Mouse (Mus musculus): ENCODE data around the gene Rbms1. TPM values are rescaled to one million over a fixed set of nuclear protein-coding genes. Genes with fewer than 3 reads are reported as not detected.

Gene Rbms1
- polyA plus RNA-seq, 1 experiment = 82.5 TPM

DNA sequence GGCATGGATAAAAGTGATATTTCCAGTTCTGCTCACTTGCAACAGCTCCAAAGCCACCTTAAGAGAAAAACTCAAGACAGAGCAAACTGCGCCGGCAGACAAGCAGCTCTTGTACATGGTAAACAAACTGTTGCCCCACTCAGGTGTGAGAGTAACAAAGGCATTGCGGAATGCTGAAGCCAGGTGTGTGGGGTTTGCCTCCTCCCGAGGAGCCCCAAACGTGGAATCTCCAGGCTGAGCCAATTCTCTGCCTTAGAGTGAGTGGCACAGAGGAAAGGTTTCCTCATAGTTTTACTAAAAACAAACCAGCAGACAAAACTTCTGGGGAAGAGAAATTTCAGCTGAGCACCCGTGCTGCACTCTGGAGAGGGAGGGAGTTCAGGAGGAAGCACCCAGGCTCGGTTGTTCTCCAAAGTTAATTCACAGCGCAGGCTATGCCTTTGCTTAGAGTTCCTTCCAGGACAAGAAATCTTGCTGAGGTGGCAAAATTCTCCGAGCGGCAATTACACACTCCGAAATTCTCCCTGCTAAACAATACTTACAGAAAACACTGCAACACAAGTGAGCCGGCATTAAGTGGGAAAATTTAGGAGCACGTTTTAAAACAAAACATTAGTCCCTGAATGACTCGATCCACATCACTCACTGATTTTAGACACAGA lies 111.8 kb downstream of the Rbms1 start:
- no peak for TF ChIP-seq GATA1 (IDR thresholded peaks at IDR 0.05; ENCODE audit: low read length)

DNA sequence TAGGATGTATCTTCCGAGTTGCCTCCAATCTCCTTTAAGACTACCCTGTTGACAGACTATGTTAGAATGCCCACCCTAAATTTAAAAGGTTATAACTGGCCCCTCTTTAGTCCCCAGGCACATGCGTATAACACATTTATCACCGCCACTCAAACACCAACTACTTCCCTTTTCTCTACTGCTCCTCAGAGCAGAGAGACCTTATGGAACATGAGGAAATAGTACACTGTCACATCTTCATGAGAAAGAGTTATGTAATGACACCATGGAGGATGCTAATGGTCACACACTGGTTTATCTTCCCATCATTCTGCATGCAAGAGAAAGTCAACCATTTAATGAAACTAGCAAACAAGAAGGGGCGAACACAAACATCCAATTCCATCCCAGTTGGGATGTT lies 114.5 kb downstream of the Rbms1 start:
- TF ChIP-seq GATA1 (IDR thresholded peaks at IDR 0.05; ENCODE audit: low read length) = no peak

DNA sequence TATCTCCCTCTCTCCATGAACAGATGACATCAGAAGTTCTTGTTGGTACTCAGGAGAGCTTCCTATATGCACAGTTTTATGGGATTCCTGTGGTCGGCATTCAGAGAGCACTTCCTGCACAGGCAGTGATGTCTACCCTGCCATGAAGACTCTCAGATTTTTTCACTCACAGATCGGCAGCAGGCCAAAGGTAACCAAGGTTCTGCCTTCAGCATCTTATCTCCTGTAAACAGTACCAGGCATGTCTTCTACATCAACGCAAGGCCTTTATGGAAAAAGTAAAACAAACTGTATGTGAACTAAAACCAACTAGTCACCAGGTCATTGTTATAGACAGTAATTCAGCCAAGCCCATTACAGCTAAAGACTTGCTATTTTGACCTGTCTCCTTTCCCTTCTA lies 115.0 kb downstream of the Rbms1 start:
- peak; percentile 29 for TF ChIP-seq GATA1 (IDR thresholded peaks at IDR 0.05; ENCODE audit: low read length)

DNA sequence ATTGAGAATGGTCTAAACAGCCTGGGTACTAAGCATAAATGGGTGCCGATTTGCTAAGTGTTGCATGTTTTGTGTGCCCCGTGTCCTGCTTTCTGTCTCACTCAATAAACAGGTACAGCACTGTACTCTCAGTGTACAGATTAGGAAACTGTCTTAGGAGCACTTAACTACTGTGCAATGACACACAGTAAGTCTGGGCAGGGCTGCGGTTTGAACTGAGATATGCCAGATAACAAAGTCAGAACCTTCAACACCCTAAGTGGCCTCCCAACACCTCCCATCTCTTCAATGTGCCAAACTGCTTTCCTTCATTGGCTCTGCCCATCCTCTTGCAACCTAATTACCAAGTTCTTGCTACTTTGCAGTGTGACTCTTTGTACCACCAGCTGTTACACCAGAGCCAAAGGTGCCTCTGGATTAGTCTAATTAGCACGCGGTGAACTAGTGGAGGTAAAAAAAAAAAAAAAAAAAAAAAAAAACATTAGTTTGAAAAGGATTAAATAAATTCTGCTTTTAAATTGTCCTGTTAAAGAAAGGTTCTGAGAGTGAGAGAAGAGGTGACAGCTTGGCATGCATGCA lies 117.6 kb downstream of the Rbms1 start:
- TF ChIP-seq GATA1 (IDR thresholded peaks at IDR 0.05; ENCODE audit: low read length) = peak; percentile 77

DNA sequence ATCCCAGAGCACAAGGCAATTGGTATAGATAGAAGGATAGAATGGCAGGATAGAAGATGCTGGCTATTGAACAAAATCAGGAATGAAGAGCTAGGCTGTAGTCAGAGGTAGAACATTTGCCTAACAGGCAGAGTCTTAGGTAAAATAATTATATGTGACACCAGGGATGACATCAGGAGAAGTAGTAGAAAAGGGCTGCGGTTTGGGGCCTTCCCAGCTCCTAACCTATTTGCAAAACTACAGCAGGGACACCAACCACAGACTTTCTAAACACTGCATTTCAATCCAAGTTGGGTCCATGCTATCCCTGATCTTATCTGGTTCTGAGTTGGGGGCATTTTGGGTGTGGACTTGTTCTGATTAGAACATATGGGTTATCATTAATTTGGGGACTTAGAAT lies 118.7 kb downstream of the Rbms1 start:
- no peak for TF ChIP-seq GATA1 (IDR thresholded peaks at IDR 0.05; ENCODE audit: low read length)

DNA sequence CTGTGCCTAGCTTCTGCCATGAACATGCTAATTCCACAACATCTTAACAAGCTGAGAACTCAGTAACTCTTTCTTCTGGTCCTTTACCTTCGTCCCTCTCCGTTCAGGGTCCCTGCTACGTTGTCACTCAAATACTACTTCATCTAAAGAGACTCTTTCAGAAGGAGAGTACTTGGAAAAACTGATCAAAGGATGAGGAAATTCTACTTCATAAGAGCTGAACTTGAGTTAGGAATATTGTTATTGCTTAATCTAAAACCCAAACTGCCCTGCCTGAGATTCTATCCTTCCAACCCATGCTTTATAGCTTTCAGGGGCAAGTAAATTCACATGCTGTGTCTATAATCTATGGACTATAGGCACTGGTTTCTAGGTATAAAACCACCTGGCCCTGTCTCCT lies 119.4 kb downstream of the Rbms1 start:
- TF ChIP-seq GATA1 (IDR thresholded peaks at IDR 0.05; ENCODE audit: low read length) = no peak

DNA sequence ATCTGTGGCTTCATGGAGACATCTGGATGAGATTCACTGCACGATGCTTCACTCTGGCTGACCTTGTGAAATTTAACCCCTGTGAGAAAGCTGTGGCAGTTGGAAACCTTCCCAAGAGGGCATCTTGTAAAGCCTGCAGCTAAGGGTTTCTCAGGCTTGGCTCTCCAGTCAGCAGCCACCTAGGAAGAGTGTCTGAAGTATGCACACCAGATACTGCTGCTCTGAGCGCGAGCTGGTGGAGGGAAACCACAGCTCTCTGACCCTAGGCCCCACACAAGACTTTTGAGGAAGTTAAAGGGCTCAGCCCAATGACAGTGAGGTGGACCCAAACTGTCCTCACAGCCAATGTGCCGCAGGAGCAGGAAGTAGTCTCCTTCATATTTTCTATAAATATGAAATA lies 120.0 kb downstream of the Rbms1 start:
- TF ChIP-seq GATA1 (IDR thresholded peaks at IDR 0.05; ENCODE audit: low read length) = no peak

DNA sequence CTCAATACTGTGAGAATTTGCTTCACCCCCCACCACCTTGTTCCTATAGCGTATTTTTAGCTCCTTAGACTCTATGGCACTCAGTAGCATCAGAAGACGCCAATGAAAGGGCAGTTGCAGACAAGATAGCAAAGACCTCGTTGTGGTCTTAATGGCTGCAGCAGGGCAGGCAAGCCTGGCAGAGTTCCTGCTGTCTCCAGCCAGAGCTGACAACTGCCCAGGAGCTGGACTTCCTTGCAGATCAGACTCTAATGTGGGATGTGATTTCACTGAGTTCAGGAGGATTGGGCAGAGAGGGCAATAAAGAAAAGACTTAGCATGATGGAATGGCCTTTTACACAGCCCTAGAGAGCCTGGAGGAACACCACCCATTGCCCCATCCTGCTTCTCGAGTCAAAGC lies 122.1 kb downstream of the Rbms1 start:
- no peak for TF ChIP-seq GATA1 (IDR thresholded peaks at IDR 0.05; ENCODE audit: low read length)

DNA sequence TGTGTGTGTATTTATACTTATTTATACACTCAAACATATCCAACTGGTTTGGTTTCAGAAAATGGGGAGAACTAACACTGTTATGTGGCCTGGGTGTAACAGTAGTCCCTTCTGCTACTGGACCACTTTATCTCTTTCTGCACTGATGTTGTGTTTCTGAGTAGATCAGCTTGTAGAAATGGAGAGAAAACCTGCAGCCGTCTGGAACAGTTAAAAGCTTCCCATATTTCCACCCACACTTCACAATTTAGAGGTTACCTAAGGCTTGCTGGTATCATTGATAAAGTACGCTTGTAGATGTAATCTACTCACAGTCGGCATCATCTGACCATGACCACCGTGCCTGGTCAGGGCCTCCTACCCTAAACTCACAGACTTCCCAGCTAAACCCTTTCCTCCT lies 123.5 kb downstream of the Rbms1 start:
- TF ChIP-seq GATA1 (IDR thresholded peaks at IDR 0.05; ENCODE audit: low read length) = no peak

DNA sequence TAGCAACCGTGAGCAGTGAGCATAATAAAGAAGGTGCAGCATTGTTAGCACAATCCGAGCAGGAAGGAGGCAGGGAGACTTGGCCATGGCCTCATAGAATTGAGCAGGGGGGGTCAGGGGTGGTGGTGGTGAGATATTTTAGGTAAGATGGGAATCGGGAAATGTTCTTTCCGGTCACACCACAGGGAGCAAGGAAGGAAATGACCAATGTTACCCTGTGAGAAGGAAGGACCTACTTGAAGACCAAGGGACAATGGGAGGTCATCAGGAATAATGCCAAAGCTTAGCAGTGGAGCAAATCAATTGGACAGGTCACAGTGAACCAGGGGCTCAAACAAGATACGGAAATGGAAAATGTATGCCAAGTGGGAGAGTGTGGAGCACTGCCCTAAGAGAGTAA lies 124.1 kb downstream of the Rbms1 start:
- TF ChIP-seq GATA1 (IDR thresholded peaks at IDR 0.05; ENCODE audit: low read length) = no peak

DNA sequence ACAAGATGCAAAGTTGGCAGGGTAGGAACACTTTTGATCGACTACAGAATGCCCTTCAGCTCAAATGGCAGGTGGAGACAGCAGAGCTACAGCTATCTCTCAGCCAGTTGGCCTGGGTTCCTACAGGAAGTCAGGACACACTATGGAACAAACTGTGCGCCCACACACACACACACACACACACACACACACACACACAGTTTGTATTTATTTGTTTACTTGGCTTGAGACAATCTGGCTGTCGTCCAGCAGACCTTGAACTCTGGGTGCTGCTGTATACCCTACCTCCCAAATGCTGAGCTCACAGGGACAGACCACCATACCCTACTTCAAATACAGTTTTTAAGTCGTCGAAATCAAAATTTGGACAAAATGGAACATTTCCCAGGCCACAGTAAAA lies 125.4 kb downstream of the Rbms1 start:
- no peak for TF ChIP-seq GATA1 (IDR thresholded peaks at IDR 0.05; ENCODE audit: low read length)

DNA sequence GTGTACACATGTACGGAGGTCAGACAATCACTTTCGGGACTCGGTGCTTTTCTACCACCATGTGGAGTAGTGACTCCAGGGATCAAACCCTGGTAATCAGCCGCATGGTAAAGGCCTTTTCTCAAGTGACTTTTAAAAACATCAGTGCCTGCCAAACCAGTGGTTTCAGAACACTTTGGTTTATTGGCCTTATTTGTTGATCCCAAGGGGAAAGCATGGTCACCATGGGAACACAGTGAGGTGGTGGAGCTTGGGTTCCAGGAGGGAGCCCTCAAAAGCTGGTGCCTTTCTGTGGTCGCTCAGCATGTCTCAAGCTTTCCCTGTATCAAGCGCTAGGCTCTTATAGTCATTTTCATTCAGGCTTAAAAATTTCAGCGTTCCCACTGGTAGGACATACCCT lies 126.8 kb downstream of the Rbms1 start:
- TF ChIP-seq GATA1 (IDR thresholded peaks at IDR 0.05; ENCODE audit: low read length) = no peak

DNA sequence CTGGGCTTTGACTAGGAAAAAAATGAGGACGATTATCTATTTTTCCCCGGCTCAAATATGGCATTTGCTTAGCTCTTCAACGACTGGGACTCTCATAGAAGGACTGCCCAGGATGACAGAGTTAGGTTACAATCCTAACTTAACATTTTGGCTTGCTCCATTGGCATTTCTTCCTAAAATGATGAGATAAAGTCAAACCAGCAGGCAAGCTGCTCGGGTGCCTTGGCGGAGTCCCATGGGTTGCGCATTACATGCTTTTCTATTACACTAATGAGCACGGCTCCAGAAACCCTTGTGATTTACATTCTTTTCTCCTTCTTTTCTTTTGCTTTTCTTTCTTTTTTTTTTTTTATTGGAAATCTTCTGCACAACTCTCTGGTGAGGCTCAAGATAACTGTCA lies 128.7 kb downstream of the Rbms1 start:
- TF ChIP-seq GATA1 (IDR thresholded peaks at IDR 0.05; ENCODE audit: low read length) = no peak

DNA sequence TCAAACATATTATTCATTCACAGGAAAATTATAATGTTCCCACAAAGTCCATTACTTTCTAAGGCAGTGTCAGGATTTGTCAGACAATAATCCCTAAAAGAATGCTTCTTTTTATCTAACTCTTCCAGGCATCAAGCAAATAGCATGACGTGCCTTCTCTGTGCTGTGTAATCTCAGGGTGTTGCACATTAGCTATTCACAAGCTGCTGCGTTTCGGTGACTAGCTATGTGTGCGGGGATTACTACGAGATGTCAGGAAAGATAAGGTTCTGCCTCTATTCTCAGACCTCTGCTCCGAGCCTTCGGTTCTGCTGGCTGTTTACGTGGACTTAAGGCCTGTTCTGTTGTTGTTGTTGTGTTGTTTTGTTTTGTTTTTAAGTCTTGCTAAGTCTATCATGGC lies 130.7 kb downstream of the Rbms1 start:
- no peak for TF ChIP-seq GATA1 (IDR thresholded peaks at IDR 0.05; ENCODE audit: low read length)

DNA sequence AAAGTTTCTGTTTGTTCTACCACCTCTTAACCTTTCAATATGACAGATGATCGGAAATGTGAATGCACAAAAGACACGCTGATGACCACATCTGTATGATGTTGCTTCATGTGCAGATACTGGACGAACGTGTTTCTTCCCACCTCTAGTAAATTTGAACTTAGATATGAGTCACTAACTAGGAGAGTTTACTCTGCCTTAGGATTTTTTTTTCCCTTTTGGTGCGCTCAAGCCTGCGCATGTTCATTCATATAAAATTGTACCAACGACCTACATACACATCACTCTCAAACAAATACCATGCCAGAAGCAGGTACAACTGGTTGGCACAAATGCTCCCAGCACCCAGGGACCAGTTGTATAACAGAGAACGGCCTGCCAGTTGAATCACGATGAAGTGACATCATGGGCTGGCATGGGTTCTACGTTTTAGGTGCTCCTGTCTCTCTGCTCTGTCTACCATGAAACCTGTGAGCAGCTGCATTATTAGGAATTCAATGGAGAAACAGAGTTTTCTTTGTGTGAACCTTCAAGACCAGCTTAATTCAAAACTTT lies 134.0 kb downstream of the Rbms1 start:
- TF ChIP-seq GATA1 (IDR thresholded peaks at IDR 0.05; ENCODE audit: low read length) = no peak

DNA sequence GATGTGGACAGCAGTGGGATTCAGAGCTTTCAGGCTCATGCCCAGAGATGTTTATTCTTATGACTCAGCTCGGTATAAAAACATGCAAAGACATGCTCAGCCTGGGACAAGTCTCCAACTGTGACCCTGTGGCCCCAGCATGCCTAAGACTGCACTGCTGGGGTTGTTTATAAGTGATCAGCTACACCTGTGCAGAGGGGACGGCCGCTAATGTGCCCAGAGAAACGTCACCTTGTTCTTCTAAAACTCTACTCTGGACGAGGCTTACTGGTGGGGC lies 135.9 kb downstream of the Rbms1 start:
- TF ChIP-seq GATA1 (IDR thresholded peaks at IDR 0.05; ENCODE audit: low read length) = no peak

DNA sequence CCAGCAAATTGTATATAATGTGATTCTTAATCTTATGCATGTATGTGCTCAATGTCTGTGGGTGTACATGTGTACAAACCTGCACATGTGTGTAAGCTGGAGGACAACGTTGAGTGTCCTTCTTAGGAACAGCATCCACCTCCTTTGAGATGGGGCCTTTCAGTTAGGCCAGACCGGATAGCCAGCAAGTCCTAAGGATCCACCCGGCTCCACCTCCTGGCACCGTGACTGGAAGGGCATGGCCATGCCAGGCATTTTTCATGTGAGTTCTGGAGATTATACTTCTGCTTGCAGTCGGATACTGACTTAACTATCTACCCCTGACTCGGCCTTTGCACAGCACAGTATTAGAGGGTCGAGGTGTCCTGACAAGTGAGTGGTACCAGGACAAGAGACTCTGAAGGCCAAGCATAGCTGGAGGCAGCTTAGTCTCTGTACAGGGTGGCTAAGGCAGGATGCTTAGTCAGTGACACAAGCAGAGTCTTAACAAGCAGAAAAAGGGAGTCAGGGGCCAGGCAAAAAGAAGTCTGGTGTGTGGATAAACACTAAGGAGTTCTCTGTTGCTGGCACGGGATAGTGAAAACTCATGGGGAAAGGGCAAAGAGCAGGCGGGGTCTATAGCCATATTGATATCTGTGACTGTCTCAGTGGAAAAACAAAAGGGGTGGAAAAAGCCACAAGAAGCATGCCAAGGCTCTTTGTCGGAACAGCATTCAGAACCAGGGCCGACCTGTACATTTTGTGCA lies 136.4 kb downstream of the Rbms1 start:
- no peak for TF ChIP-seq GATA1 (IDR thresholded peaks at IDR 0.05; ENCODE audit: low read length)

Measured in G1E-ER4 (cell line).